Mouse (Mus musculus) kidney, adult 2 months (tissue): ENCODE measurements around the gene Ergic1. TPM values are rescaled to one million over a fixed set of nuclear protein-coding genes. Genes with fewer than 3 reads are reported as not detected.

Source experiments
- DNase-seq: peaks from one replicate; pipeline ENCODE4 v3.0.0; 2021
- H3K27ac ChIP-seq: fragments of 200-500 bp; 2 replicates; pipeline ENCODE4 v1.5.1; 2012; ENCODE audit warnings: low read depth, low read length, control low read depth, inconsistent platforms; ENCODE audit not compliant: insufficient read depth
- H3K27me3 ChIP-seq: fragments of 200-500 bp; replicated peaks from 2 replicates; pipeline ENCODE4 v1.6.1; 2012; ENCODE audit warnings: mild to moderate bottlenecking, moderate library complexity, low read length, inconsistent platforms; ENCODE audit not compliant: control insufficient read depth, insufficient read depth
- H3K36me3 ChIP-seq: fragments of 200-500 bp; 2 replicates; pipeline ENCODE4 v1.6.1; 2012; ENCODE audit warnings: mild to moderate bottlenecking, moderate library complexity, low read length, inconsistent platforms; ENCODE audit not compliant: control insufficient read depth, insufficient read depth
- H3K4me1 ChIP-seq: fragments of 200-500 bp; 2 replicates; pipeline ENCODE4 v1.6.1; 2011; ENCODE audit warnings: low read length; ENCODE audit not compliant: control insufficient read depth, insufficient read depth
- H3K4me3 ChIP-seq: fragments of 200-500 bp; 2 replicates; pipeline ENCODE4 v1.5.1; 2011; ENCODE audit warnings: mild to moderate bottlenecking, low read depth, low read length, control low read depth; ENCODE audit not compliant: insufficient read depth
- CTCF ChIP-seq: fragments of 200-500 bp; conservative IDR thresholded peaks from 2 replicates; pipeline ENCODE4 v1.5.1; 2011; ENCODE audit warnings: low read depth, mild to moderate bottlenecking, control low read depth, low read length, moderate library complexity, mixed read lengths; ENCODE audit not compliant: insufficient read depth, insufficient read length
- POLR2A ChIP-seq: fragments of 200-500 bp; IDR thresholded peaks from one replicate; pipeline ENCODE4 v1.6.1; 2011; ENCODE audit warnings: low read depth, low read length, control low read depth
- WGBS: fragments of 180-500 bp; shearing (Covaris S2); methylation state at CpG from one replicate; pipeline ENCODE4 v1.1.7; 2018; 5-methylcytosine and 5-hydroxymethylcytosine counted together
- polyA plus RNA-seq: library from polyadenylated mRNA; depleted of rRNA; stranded (reverse); fragments of >200 nt; gene quantifications from 2 replicates; pipeline ENCODE4 v1.2.3, GENCODE M21; 2012; rRNA removed

Ergic1 gene
- polyA plus RNA-seq, 1 experiment, result 131 TPM

DNA sequence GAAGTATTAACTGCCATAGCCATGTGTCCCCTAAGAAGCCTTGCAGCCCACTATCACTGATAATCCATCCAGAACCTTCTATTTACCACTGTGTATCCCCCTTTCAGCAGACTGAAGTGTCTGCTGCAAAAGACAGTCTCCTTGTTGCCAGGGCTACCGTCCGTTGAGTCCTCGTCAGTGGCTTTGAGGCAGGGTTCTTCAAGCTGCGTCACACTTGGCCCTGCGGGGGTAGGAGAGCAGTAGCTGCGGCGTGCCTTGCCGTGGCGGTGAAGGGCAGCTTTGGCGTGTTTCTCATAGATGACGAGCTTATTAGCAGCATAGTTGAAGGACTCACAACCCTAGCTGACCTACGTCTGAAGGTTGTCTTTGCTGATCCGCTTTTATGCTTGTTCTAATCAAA is 140.3 kb downstream of the Ergic1 start:
- DNase-seq, result no peak
- no peak for TF ChIP-seq POLR2A
- no peak for TF ChIP-seq CTCF
- H3K4me3 ChIP-seq, result no peak overlapping the region
- H3K4me1 ChIP-seq, result no peaks in the 10 kb centered on the region
- 86% methylated on average over 13 of the region's 13 CpGs for WGBS
- H3K27ac ChIP-seq, result no peak overlapping the region
- no peaks in the 10 kb centered on the region; the same call in 1 of the 2 replicates for H3K36me3 ChIP-seq
- no peaks in the 10 kb centered on the region for H3K27me3 ChIP-seq

- Histone ChIP-seq H3K36me3 (no peaks in the 10 kb centered on the region; the same call in 1 of the 2 replicates), H3K4me1 (no peaks in the 10 kb centered on the region), H3K4me3 (no peak overlapping the region), H3K27me3 (no peaks in the 10 kb centered on the region), H3K27ac (no peak overlapping the region)
- no peak for TF ChIP-seq CTCF
- TF ChIP-seq POLR2A, result no peak
- DNase-seq, result no peak
- WGBS, result 65% methylated on average over 4 of the region's 4 CpGs
Observed at GRCm38 (mm10) chr17:26702621-26703020, 141.3 kb downstream of the Ergic1 start.

GRCm38 (mm10) chr17:26703671-26704070 is 142.4 kb downstream of the Ergic1 start:
- Histone ChIP-seq H3K4me1 (no peaks in the 10 kb centered on the region), H3K27me3 (no peaks in the 10 kb centered on the region), H3K27ac (no peak overlapping the region), H3K36me3 (no peaks in the 10 kb centered on the region; the same call in 1 of the 2 replicates), H3K4me3 (no peak overlapping the region)
- WGBS, result 79% methylated on average over 4 of the region's 4 CpGs
- no peak for DNase-seq
- TF ChIP-seq CTCF, result no peak
- no peak for TF ChIP-seq POLR2A

DNA sequence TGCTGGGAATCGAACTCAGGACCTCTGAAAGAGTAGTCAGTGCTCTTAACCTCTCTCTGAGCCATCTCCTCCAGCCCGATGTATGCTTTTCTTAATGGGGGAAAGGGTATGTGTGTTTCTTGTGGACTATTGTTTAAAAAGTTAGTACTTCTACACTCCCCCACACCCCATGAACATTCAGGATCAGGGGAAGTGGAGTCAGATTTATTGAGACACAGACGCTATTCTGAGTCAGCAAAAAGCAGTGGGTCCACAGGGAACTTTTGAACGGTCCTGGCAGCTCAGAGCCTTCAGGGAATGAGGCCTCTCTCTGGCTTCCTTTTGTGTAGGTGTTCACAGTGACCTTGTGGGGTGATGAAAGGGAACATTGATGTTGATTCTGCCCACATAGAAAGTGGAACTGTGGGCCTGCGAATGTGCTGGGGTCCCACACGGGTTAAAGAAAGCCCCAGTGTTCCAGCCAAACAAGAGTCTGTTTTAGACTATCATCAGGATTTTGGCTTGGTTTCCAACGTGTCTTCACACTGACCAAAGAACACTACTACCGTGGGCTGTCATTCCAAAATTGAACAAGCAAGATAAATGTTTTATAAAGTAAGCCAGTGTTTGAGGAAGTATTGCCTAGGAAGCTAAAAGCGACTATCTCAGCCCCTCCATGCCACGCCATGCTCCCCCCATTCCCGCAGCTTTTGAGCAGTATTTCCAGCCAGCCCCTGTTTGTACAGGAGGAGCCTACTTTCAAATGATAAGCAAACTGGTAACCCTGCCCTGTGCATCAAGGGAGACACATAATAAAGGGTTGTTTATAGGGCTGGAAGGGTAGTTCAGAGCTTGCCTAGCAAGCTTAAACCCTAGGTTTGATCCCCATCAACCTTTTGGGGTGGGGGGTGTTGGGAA is 144.4 kb downstream of the Ergic1 start:
- DNase-seq, result no peak
- H3K4me3 ChIP-seq, result no peak overlapping the region
- no peaks in the 10 kb centered on the region for H3K36me3 ChIP-seq
- 59% methylated on average over 11 of the region's 11 CpGs for WGBS
- TF ChIP-seq POLR2A, result no peak
- TF ChIP-seq CTCF, result no peak
- no peaks in the 10 kb centered on the region for H3K27me3 ChIP-seq
- H3K4me1 ChIP-seq, result no peaks in the 10 kb centered on the region
- no peak overlapping the region for H3K27ac ChIP-seq

Other genes with a start within 250 kb of the Ergic1 start
- gene Neurl1b, start 146.7 kb upstream of the Ergic1 start, polyA plus RNA-seq, result 22.0 and 28.7 TPM in 2 replicates
- 52.4 and 66.1 TPM in 2 replicates for gene Dusp1, start 639 bp downstream of the Ergic1 start, polyA plus RNA-seq
- 399 and 450 TPM in 2 replicates for gene Atp6v0e, start 101.7 kb downstream of the Ergic1 start, polyA plus RNA-seq
- 7.4 and 9.1 TPM in 2 replicates for gene Crebrf, start 154.2 kb downstream of the Ergic1 start, polyA plus RNA-seq
- 18.4 and 21.4 TPM in 2 replicates for gene Bnip1, start 219.6 kb downstream of the Ergic1 start, polyA plus RNA-seq